Comparison of ENCODE assay signal across 10 mouse cellular contexts in the genomic region with DNA sequence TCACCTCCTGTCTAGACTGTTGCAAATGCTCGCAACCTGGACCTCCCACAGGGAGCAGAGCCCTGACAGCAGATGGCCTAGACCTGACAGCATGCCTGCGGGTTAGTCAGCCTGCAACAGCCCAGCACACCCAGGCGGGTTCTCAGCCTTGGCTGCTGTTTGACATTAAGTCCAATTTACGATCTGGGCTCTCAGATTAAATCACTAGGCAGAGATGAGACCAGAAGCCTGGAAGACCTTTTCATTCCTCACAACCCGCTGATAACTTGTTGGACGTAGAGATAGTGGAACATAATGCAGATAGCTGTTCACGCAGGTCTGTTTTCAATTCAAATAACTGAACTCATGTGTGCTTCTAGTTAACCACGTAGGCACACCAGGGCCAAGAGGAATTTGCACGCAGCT.
DNase-seq lines count a peak whose midpoint lies in the region; ATAC-seq and TF ChIP-seq lines count a peak whose summit lies in the region.
"Had no signal": no experiment of that assay in that cellular context is flagged by ENCODE, and none has a peak within 500 bp of the region (broad histone marks: within the 10 kb centered on the region; RNA-seq: fewer than 3 reads in every experiment).

No protein-coding gene starts in this region.

- no peaks in the 10 kb centered on the region for H3K36me3 ChIP-seq in neural tube, embryonic 15.5 days
- no peaks in the 10 kb centered on the region for H3K36me3 ChIP-seq in stomach, postnatal 0 days (ENCODE audit: control insufficient read depth, insufficient read depth, low read length)
- no peaks in the 10 kb centered on the region for H3K36me3 ChIP-seq in liver, embryonic 12.5 days
- H3K36me3 ChIP-seq: liver, embryonic 15.5 days; stomach, embryonic 15.5 days had no signal

- 61% methylated on average over 9 of the region's 9 CpGs for WGBS in neural tube, embryonic 15.5 days
- 52% methylated on average over 9 of the region's 9 CpGs for WGBS in stomach, postnatal 0 days
- 55% methylated on average over 9 of the region's 9 CpGs for WGBS in liver, embryonic 12.5 days (ENCODE audit: insufficient replicate concordance)

- TF ChIP-seq EP300 in stomach, postnatal 0 days (optimal IDR thresholded peaks at IDR 0.05), result no peak

- H3K9me3 ChIP-seq in neural tube, embryonic 15.5 days (replicated peaks), result no peaks in the 10 kb centered on the region
- no peaks in the 10 kb centered on the region for H3K9me3 ChIP-seq in stomach, postnatal 0 days (ENCODE audit: control insufficient read depth, low read length)
- H3K9me3 ChIP-seq in liver, embryonic 12.5 days (replicated peaks), result no peaks in the 10 kb centered on the region
- H3K9me3 ChIP-seq: liver, embryonic 15.5 days; stomach, embryonic 15.5 days had no signal

- H3K9ac ChIP-seq in neural tube, embryonic 15.5 days (replicated peaks), result no peak overlapping the region
- no peak overlapping the region for H3K9ac ChIP-seq in stomach, postnatal 0 days (ENCODE audit: low read length)
- H3K9ac ChIP-seq in liver, embryonic 12.5 days, result no peak overlapping the region
- H3K9ac ChIP-seq: liver, embryonic 15.5 days; stomach, embryonic 15.5 days had no signal

- no peaks in the 10 kb centered on the region for H3K4me1 ChIP-seq in neural tube, embryonic 15.5 days
- H3K4me1 ChIP-seq in stomach, postnatal 0 days (replicated peaks; ENCODE audit: control insufficient read depth, insufficient read depth), result no peaks in the 10 kb centered on the region
- no peaks in the 10 kb centered on the region for H3K4me1 ChIP-seq in liver, embryonic 12.5 days
- H3K4me1 ChIP-seq: liver, embryonic 15.5 days; stomach, embryonic 15.5 days had no signal

- no peaks in the 10 kb centered on the region for H3K27me3 ChIP-seq in neural tube, embryonic 15.5 days (replicated peaks)
- no peaks in the 10 kb centered on the region for H3K27me3 ChIP-seq in stomach, postnatal 0 days (ENCODE audit: control insufficient read depth, insufficient read depth, low read length)
- H3K27me3 ChIP-seq in liver, embryonic 12.5 days (replicated peaks), result no peaks in the 10 kb centered on the region
- H3K27me3 ChIP-seq: liver, embryonic 15.5 days; stomach, embryonic 15.5 days had no signal

- no peak for TF ChIP-seq CTCF in stomach, postnatal 0 days (IDR thresholded peaks at IDR 0.05; ENCODE audit: low read depth)

- H3K4me3 ChIP-seq in neural tube, embryonic 15.5 days (replicated peaks), result no peak overlapping the region
- no peak overlapping the region for H3K4me3 ChIP-seq in stomach, postnatal 0 days (ENCODE audit: low read depth, low read length)
- H3K4me3 ChIP-seq in liver, embryonic 12.5 days, result no peak overlapping the region
- H3K4me3 ChIP-seq: liver, embryonic 15.5 days; stomach, embryonic 15.5 days had no signal

- no peak overlapping the region for H3K27ac ChIP-seq in neural tube, embryonic 15.5 days (replicated peaks)
- H3K27ac ChIP-seq in stomach, postnatal 0 days (replicated peaks), result no peak overlapping the region
- H3K27ac ChIP-seq in liver, embryonic 12.5 days, result no peak overlapping the region
- H3K27ac ChIP-seq: liver, embryonic 15.5 days; stomach, embryonic 15.5 days had no signal

- H3K4me2 ChIP-seq in neural tube, embryonic 15.5 days, result no peak overlapping the region
- H3K4me2 ChIP-seq in stomach, postnatal 0 days (replicated peaks; ENCODE audit: low read depth), result no peak overlapping the region
- no peak overlapping the region for H3K4me2 ChIP-seq in liver, embryonic 12.5 days
- H3K4me2 ChIP-seq: liver, embryonic 15.5 days; stomach, embryonic 15.5 days had no signal

- DNase-seq in neural tube, embryonic 10.5 days (ENCODE audit: extremely low spot score, low spot score), result peak; percentile 34
- DNase-seq in embryo, embryonic 10.5 days (ENCODE audit: low spot score), result peak; percentile 55
- peak; percentile 35 for DNase-seq in kidney, postnatal 10 days
- DNase-seq in stomach, postnatal 0 days (ENCODE audit: low spot score), result peak; percentile 13

- no peak for ATAC-seq in neural tube, embryonic 15.5 days (ENCODE audit: low FRiP score)
- no peak for ATAC-seq in stomach, postnatal 0 days (ENCODE audit: low FRiP score, low TSS enrichment)
- no peak for ATAC-seq in megakaryocyte, adult 5-6 weeks (ENCODE audit: poor library complexity, severe bottlenecking)
- ATAC-seq in megakaryocyte-erythroid progenitor cell, adult 5-6 weeks (replicated peaks; ENCODE audit: low FRiP score, low TSS enrichment, poor library complexity, severe bottlenecking), result no peak
- ATAC-seq in liver, embryonic 12.5 days, result no peak
